Mouse (Mus musculus): ENCODE measurements around the gene Mogs. TPM values are rescaled to one million over a fixed set of nuclear protein-coding genes. Genes with fewer than 3 reads are reported as not detected.
A peak's percentile ranks its signal among the peaks of the same experiment; 100 is the strongest.

Mogs gene
- 54.5 and 67.2 TPM in 2 replicates for polyA plus RNA-seq (2012; rRNA removed)

GRCm38 (mm10) chr6:83115011-83115671, at the start of gene Mogs:
Mogs (plus strand) TSS chr6:83115496.
- Histone ChIP-seq H3K4me1 (ENCODE audit: control insufficient read depth, insufficient read depth, insufficient read length) (peaks cover 12% of the 10 kb centered on the region), H3K36me3 (ENCODE audit: control insufficient read depth, insufficient read depth, low read length) (peaks cover 2% of the 10 kb centered on the region), H3K27ac (ENCODE audit: insufficient read depth, low read length) (peak within 1 kb of the TSS; percentile 88), H3K27me3 (ENCODE audit: control insufficient read depth, insufficient read depth, low read length) (no peaks in the 10 kb centered on the region), H3K4me3 (ENCODE audit: extremely low read depth, insufficient read depth, insufficient read length) (peak within 1 kb of the TSS; percentile 75)
- TF ChIP-seq POLR2A (IDR thresholded peaks at IDR 0.05; ENCODE audit: low read depth, low read length) (peak; percentile 97), CTCF (IDR thresholded peaks at IDR 0.05; ENCODE audit: extremely low read depth, insufficient read depth, insufficient read length, insufficient replicate concordance) (peak; percentile 14; the same call in 1 of the 2 replicates)
- WGBS: under 1% methylated on average over 49 of the region's 58 CpGs
- peak; percentile 74 to 94 for DNase-seq (ENCODE audit: low read depth in 1 of 2, low spot score in 2 of 2)

- Histone ChIP-seq H3K27me3 (ENCODE audit: control insufficient read depth, insufficient read depth, low read length) (peaks cover 25% of the 10 kb centered on the region), H3K27ac (ENCODE audit: insufficient read depth, low read length) (no peak overlapping the region), H3K36me3 (ENCODE audit: control insufficient read depth, insufficient read depth, low read length) (no peaks in the 10 kb centered on the region), H3K4me3 (ENCODE audit: extremely low read depth, insufficient read depth, insufficient read length) (no peak overlapping the region), H3K4me1 (ENCODE audit: control insufficient read depth, insufficient read depth, insufficient read length) (peaks cover 22% of the 10 kb centered on the region)
- 31% methylated on average over 8 of the region's 8 CpGs for WGBS
- DNase-seq (ENCODE audit: low read depth in 1 of 2, low spot score in 2 of 2): no peak
- no peak for TF ChIP-seq CTCF (IDR thresholded peaks at IDR 0.05; ENCODE audit: extremely low read depth, insufficient read depth, insufficient read length, insufficient replicate concordance)
Observed at GRCm38 (mm10) chr6:83065995-83066394, 49.3 kb upstream of the Mogs start.

GRCm38 (mm10) chr6:83066441-83066840, 48.9 kb upstream of the Mogs start:
- WGBS: 38% methylated on average over 6 of the region's 6 CpGs
- no peak for TF ChIP-seq POLR2A (IDR thresholded peaks at IDR 0.05; ENCODE audit: low read depth, low read length)
- no peak for TF ChIP-seq CTCF (IDR thresholded peaks at IDR 0.05; ENCODE audit: extremely low read depth, insufficient read depth, insufficient read length, insufficient replicate concordance)

GRCm38 (mm10) chr6:83068221-83068620, 47.1 kb upstream of the Mogs start:
- no peak for DNase-seq (ENCODE audit: low read depth in 1 of 2, low spot score in 2 of 2)
- H3K4me3 ChIP-seq (ENCODE audit: extremely low read depth, insufficient read depth, insufficient read length): no peak overlapping the region
- no peak for TF ChIP-seq CTCF (IDR thresholded peaks at IDR 0.05; ENCODE audit: extremely low read depth, insufficient read depth, insufficient read length, insufficient replicate concordance)
- no peak for TF ChIP-seq POLR2A (IDR thresholded peaks at IDR 0.05; ENCODE audit: low read depth, low read length)
- 50% methylated on average over 8 of the region's 8 CpGs for WGBS
- peaks cover 26% of the 10 kb centered on the region for H3K4me1 ChIP-seq (ENCODE audit: control insufficient read depth, insufficient read depth, insufficient read length)
- no peak overlapping the region for H3K27ac ChIP-seq (ENCODE audit: insufficient read depth, low read length)
- no peaks in the 10 kb centered on the region for H3K36me3 ChIP-seq (ENCODE audit: control insufficient read depth, insufficient read depth, low read length)
- H3K27me3 ChIP-seq (ENCODE audit: control insufficient read depth, insufficient read depth, low read length): peaks cover 33% of the 10 kb centered on the region

More at GRCm38 (mm10) chr6:83066441-83066840, 48.9 kb upstream of the Mogs start:
- no peak for DNase-seq (ENCODE audit: low read depth in 1 of 2, low spot score in 2 of 2)
- no peak overlapping the region for H3K4me3 ChIP-seq (ENCODE audit: extremely low read depth, insufficient read depth, insufficient read length)
- no peaks in the 10 kb centered on the region for H3K36me3 ChIP-seq (ENCODE audit: control insufficient read depth, insufficient read depth, low read length)
- H3K27me3 ChIP-seq (ENCODE audit: control insufficient read depth, insufficient read depth, low read length): peaks cover 29% of the 10 kb centered on the region
- H3K4me1 ChIP-seq (ENCODE audit: control insufficient read depth, insufficient read depth, insufficient read length): peaks cover 26% of the 10 kb centered on the region
- no peak overlapping the region for H3K27ac ChIP-seq (ENCODE audit: insufficient read depth, low read length)

GRCm38 (mm10) chr6:83068706-83069487, 46.4 kb upstream of the Mogs start:
- H3K4me3 ChIP-seq (ENCODE audit: extremely low read depth, insufficient read depth, insufficient read length): 0 out of 2 replicates have a peak overlapping the region, but pooled peaks have one; percentile 3
- H3K4me1 ChIP-seq (ENCODE audit: control insufficient read depth, insufficient read depth, insufficient read length): peaks cover 26% of the 10 kb centered on the region
- no peak for DNase-seq (ENCODE audit: low read depth in 1 of 2, low spot score in 2 of 2)
- H3K27ac ChIP-seq (ENCODE audit: insufficient read depth, low read length): no peak overlapping the region
- no peak for TF ChIP-seq CTCF (IDR thresholded peaks at IDR 0.05; ENCODE audit: extremely low read depth, insufficient read depth, insufficient read length, insufficient replicate concordance)
- H3K27me3 ChIP-seq (ENCODE audit: control insufficient read depth, insufficient read depth, low read length): peaks cover 33% of the 10 kb centered on the region
- no peaks in the 10 kb centered on the region for H3K36me3 ChIP-seq (ENCODE audit: control insufficient read depth, insufficient read depth, low read length)
- WGBS: 3% methylated on average over 81 of the region's 81 CpGs

- no peak overlapping the region for H3K27ac ChIP-seq (ENCODE audit: insufficient read depth, low read length)
- 5% methylated on average over 67 of the region's 69 CpGs for WGBS
- DNase-seq (ENCODE audit: low read depth in 1 of 2, low spot score in 2 of 2): no peak
- TF ChIP-seq CTCF (IDR thresholded peaks at IDR 0.05; ENCODE audit: extremely low read depth, insufficient read depth, insufficient read length, insufficient replicate concordance) (no peak), POLR2A (IDR thresholded peaks at IDR 0.05; ENCODE audit: low read depth, low read length) (no peak)
- H3K4me3 ChIP-seq (ENCODE audit: extremely low read depth, insufficient read depth, insufficient read length): no peak overlapping the region
- no peaks in the 10 kb centered on the region for H3K36me3 ChIP-seq (ENCODE audit: control insufficient read depth, insufficient read depth, low read length)
- peaks cover 33% of the 10 kb centered on the region for H3K27me3 ChIP-seq (ENCODE audit: control insufficient read depth, insufficient read depth, low read length)
- H3K4me1 ChIP-seq (ENCODE audit: control insufficient read depth, insufficient read depth, insufficient read length): peaks cover 26% of the 10 kb centered on the region
Observed at GRCm38 (mm10) chr6:83069488-83070246, 45.6 kb upstream of the Mogs start.
